Mouse (Mus musculus) C3H10T1/2 (cell line): ENCODE measurements around the gene Wdr91. TPM values are rescaled to one million over a fixed set of nuclear protein-coding genes. Genes with fewer than 3 reads are reported as not detected.

ENCODE experiments used
- polyA plus RNA-seq, 2 experiments: library from polyadenylated mRNA; unstranded; fragments of >200 nt; fragmentation: generic; extraction: Trizol; gene quantifications; one replicate each; pipeline ENCODE4 v1.2.1; 2012; ENCODE audit warnings: missing spikeins in 2 of 2

Gene Wdr91
- polyA plus RNA-seq: 10 to 100 TPM in 1 of 2 experiments, 1 to 10 TPM in 1; 5.1 to 11.3 TPM

DNA sequence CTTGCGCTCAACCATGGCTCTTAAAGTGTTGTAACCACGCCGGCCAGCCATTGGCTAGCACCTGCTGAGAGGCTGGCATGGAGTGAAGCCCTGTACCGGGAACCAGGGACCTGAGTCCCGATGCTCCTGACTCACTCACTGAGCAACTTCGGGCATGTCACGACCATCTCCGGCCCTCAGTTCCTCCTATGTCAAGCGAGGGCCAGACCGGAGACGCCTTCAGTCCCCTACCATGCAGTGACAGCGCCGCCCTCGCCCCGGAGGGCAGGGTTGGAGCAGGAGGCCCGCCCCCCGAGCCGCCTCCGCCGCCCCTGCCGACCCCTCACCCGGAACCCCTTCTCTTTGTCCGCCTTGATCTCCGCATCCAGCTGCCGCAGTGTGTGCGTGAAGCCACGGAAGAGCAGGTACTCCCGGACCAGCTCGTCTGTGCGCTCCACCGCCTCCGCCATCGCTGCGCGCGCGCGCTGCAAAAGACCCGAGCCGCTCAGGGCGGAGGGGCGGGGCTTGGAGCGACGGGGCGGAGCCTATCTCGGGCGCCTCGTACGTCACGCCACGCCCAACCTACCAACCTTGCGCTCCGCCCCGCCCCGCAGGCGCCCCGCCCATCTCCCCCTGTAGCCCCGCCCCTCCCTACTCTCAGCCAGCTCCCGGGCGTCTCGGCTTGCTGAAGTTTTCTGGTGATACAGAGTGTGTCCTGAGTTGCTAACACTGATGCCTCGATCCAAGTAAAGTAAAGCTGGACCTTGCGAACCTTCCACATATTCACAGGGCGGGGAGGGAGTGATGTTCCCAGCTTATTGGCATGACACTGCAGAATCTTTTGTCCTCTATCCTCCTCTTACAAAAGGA, at the start of gene Wdr91:
Gene Wdr91 (minus strand): TSS at position 506 of the 849 bp plus-strand sequence.

GRCm38 (mm10) chr6:34919956-34920355, 9.3 kb upstream of the Wdr91 start, which contains the start of gene Stra8:
Gene Stra8, plus strand, starts transcription at chr6:34920163.

GRCm38 (mm10) chr6:34877509-34878321, 33.0 kb downstream of the Wdr91 start, which contains the start of gene Cyren:
Gene Cyren, minus strand, starts transcription at chr6:34878060.

DNA sequence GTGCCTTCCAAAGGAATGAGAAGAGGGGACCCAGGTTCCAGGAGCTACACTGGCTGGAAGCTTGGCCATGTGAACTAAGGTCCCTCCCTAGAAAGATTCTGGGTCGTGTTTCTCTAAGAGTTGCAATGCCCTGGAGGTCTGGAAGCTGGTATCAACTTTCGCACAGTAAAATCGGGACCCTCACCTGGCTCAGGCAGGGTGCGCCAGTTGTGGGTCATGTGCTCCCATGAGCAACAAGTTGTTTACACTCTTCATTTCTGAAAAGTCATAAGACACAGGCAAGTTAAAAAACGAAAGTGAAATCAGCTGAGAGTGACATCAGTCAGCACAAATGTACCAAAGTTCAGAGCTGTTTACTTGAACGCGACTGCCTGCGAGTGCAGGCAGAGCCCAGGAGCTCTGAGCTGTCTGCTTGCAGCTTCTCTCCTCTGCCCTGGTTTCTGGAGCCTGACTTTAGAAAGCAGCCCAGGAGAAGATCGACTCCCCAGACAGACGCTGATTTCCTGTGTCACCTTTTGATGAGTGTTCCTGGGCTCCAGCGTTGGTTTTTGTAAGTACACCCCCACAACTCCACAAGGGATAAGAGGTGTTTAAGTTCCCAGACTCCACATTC, 47.8 kb downstream of the Wdr91 start, which contains the start of gene Tmem140:
Gene Tmem140 (plus strand): TSS at position 356 of the 613 bp plus-strand sequence.

Other genes starting within 250 kb of the Wdr91 start
- 1 to 10 TPM; 1.6 to 5.2 TPM for gene Agbl3, start 130.4 kb downstream of the Wdr91 start, polyA plus RNA-seq
- 1 to 10 TPM in 1 of 2 experiments, under 1 TPM in 1; 0.19 to 8.7 TPM for gene Tmem140, start 47.7 kb downstream of the Wdr91 start, polyA plus RNA-seq
- gene Cyren, start 32.8 kb downstream of the Wdr91 start, polyA plus RNA-seq: 1 to 10 TPM; 5.1 to 8.1 TPM
- gene Stra8, start 9.3 kb upstream of the Wdr91 start, polyA plus RNA-seq: not detected
- under 1 TPM in 1 of 2 experiments, not detected in 1; 0.13 TPM for gene Slc23a4, start 77.5 kb upstream of the Wdr91 start, polyA plus RNA-seq
- gene Cnot4, start 222.8 kb upstream of the Wdr91 start, polyA plus RNA-seq: 1 to 10 TPM; 1.6 to 6.9 TPM